ENCODE assay signal across 9 mouse cellular contexts in the genomic region with DNA sequence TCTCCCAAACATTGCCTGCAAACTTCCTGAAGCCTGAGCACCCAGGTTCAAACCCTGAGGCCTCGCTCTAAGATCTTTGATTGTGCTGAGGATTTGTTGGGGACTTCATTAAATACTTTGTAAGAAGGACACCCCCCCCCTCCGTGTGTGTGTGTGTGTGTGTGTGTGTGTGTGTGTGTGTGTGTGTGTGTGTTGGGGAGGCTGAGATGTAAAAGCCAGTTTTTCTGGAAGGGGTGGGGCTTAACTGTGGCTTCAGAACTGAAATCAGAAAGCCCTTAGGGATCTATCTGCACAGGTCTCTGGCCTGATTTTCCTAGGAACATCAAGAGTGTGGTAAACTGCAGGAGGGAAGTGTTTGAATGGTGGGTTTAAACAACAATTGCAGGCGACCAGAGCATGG. TPM values are rescaled to one million over a fixed set of nuclear protein-coding genes. Genes with fewer than 3 reads are reported as not detected.
A peak's percentile ranks its signal among the peaks of the same experiment; 100 is the strongest.
DNase-seq lines count a peak whose midpoint lies in the region; ATAC-seq and TF ChIP-seq lines count a peak whose summit lies in the region.
"Had no signal": no experiment of that assay in that cellular context is flagged by ENCODE, and none has a peak within 500 bp of the region (broad histone marks: within the 10 kb centered on the region; RNA-seq: fewer than 3 reads in every experiment).

No protein-coding gene starts in this region.

- no peak for TF ChIP-seq CTCF in liver, postnatal 0 days (IDR thresholded peaks at IDR 0.05; ENCODE audit: low read depth)

- no peaks in the 10 kb centered on the region for H3K9me3 ChIP-seq in kidney, embryonic 14.5 days (ENCODE audit: control insufficient read depth, low read length)
- no peaks in the 10 kb centered on the region for H3K9me3 ChIP-seq in ES-E14 (ENCODE audit: control insufficient read depth, insufficient read depth, low read depth, low read length)
- H3K9me3 ChIP-seq in forebrain, embryonic 11.5 days (ENCODE audit: control insufficient read depth, low read length): no peaks in the 10 kb centered on the region
- H3K9me3 ChIP-seq in limb, embryonic 15.5 days: no peaks in the 10 kb centered on the region
- H3K9me3 ChIP-seq in liver, postnatal 0 days (ENCODE audit: low read length): no peaks in the 10 kb centered on the region

- peak overlapping the region; percentile 61 for H3K4me3 ChIP-seq in kidney, embryonic 14.5 days (ENCODE audit: low read length)
- peak overlapping the region; percentile 69 to 73 for H3K4me3 ChIP-seq in ES-E14 (ENCODE audit: insufficient read depth in 1 of 2, low read depth in 1 of 2, low read length in 2 of 2, poor library complexity in 1 of 2, severe bottlenecking in 1 of 2)
- peak overlapping the region; percentile 56; the same call in 1 of the 2 replicates for H3K4me3 ChIP-seq in forebrain, embryonic 11.5 days (ENCODE audit: low read depth, low read length)
- peak overlapping the region; percentile 53 for H3K4me3 ChIP-seq in limb, embryonic 15.5 days
- no peak overlapping the region for H3K4me3 ChIP-seq in liver, postnatal 0 days (ENCODE audit: low read depth, low read length)

- peaks cover 28% of the 10 kb centered on the region for H3K27me3 ChIP-seq in kidney, embryonic 14.5 days (ENCODE audit: control insufficient read depth, insufficient read depth, low read length)
- H3K27me3 ChIP-seq in forebrain, embryonic 11.5 days (ENCODE audit: control insufficient read depth, insufficient read depth, low read length): peaks cover 22% of the 10 kb centered on the region
- H3K27me3 ChIP-seq in limb, embryonic 15.5 days: peaks cover 37% of the 10 kb centered on the region
- peaks cover 38% of the 10 kb centered on the region for H3K27me3 ChIP-seq in liver, postnatal 0 days (ENCODE audit: insufficient read depth, low read length)

- no peaks in the 10 kb centered on the region for H3K36me3 ChIP-seq in kidney, embryonic 14.5 days (ENCODE audit: control insufficient read depth, insufficient read depth, low read length)
- no peaks in the 10 kb centered on the region for H3K36me3 ChIP-seq in ES-E14 (ENCODE audit: control insufficient read depth, insufficient read depth, low read length, poor library complexity, severe bottlenecking)
- no peaks in the 10 kb centered on the region for H3K36me3 ChIP-seq in forebrain, embryonic 11.5 days (ENCODE audit: control insufficient read depth, insufficient read depth, low read length)
- H3K36me3 ChIP-seq in limb, embryonic 15.5 days: no peaks in the 10 kb centered on the region
- H3K36me3 ChIP-seq in liver, postnatal 0 days (replicated peaks; ENCODE audit: insufficient read depth, low read length): no peaks in the 10 kb centered on the region

- intact Hi-C loops in heart, postnatal 36 days (cut with DNase I): no loop called here

- TF ChIP-seq EP300 in liver, postnatal 0 days (IDR thresholded peaks at IDR 0.05; ENCODE audit: low read depth): no peak

- DNase-seq in kidney, postnatal 36 days: no peak
- DNase-seq in ES-E14 (ENCODE audit: low read depth, low spot score): peak; percentile 2
- no peak for DNase-seq in forebrain, embryonic 11.5 days (ENCODE audit: low spot score)
- no peak for DNase-seq in gastrocnemius, postnatal 10 days
- DNase-seq in liver, postnatal 0 days: no peak
- no peak for DNase-seq in heart, postnatal 36 days

- no peak overlapping the region for H3K27ac ChIP-seq in kidney, embryonic 14.5 days (ENCODE audit: low read depth, low read length)
- H3K27ac ChIP-seq in ES-E14 (ENCODE audit: insufficient read depth, low read depth, low read length, poor library complexity, severe bottlenecking): no peak overlapping the region
- H3K27ac ChIP-seq in forebrain, embryonic 11.5 days (ENCODE audit: low read depth, low read length): no peak overlapping the region
- no peak overlapping the region for H3K27ac ChIP-seq in limb, embryonic 15.5 days
- H3K27ac ChIP-seq in liver, postnatal 0 days (ENCODE audit: low read depth): no peak overlapping the region

- peak overlapping the region; percentile 49; the same call in 1 of the 2 replicates for H3K9ac ChIP-seq in kidney, embryonic 14.5 days (ENCODE audit: low read depth, low read length)
- H3K9ac ChIP-seq in ES-E14 (ENCODE audit: insufficient read depth, low read depth, low read length, poor library complexity, severe bottlenecking): peak overlapping the region; percentile 59; the same call in 1 of the 2 replicates
- no peak overlapping the region; the same call in 1 of the 2 replicates for H3K9ac ChIP-seq in forebrain, embryonic 11.5 days (ENCODE audit: low read length)
- no peak overlapping the region for H3K9ac ChIP-seq in limb, embryonic 15.5 days
- H3K9ac ChIP-seq in liver, postnatal 0 days (replicated peaks): no peak overlapping the region

- in situ Hi-C loops in ES-E14 (cut with MboI; ENCODE audit: low sequenced_read_pairs in 2 of 2, unreplicated experiment in 2 of 2): no loop called here

- 31% methylated on average over 3 of the region's 3 CpGs for WGBS in kidney, embryonic 14.5 days
- 18% methylated on average over 3 of the region's 3 CpGs for WGBS in forebrain, embryonic 11.5 days
- 22% methylated on average over 3 of the region's 3 CpGs for WGBS in limb, embryonic 15.5 days
- 34% methylated on average over 3 of the region's 3 CpGs for WGBS in liver, postnatal 0 days (ENCODE audit: insufficient replicate concordance)

- peak overlapping the region; percentile 93 for H3K4me2 ChIP-seq in kidney, embryonic 14.5 days (replicated peaks; ENCODE audit: low read depth, low read length)
- peak overlapping the region; percentile 96; the same call in 1 of the 2 replicates for H3K4me2 ChIP-seq in forebrain, embryonic 11.5 days (ENCODE audit: low read depth, low read length, severe bottlenecking)
- H3K4me2 ChIP-seq in limb, embryonic 15.5 days: peak overlapping the region; percentile 92; the same call in 1 of the 2 replicates
- H3K4me2 ChIP-seq in liver, postnatal 0 days (ENCODE audit: low read depth, low read length): no peak overlapping the region

- no peak for ATAC-seq in kidney, embryonic 14.5 days (ENCODE audit: low FRiP score, low TSS enrichment)
- 0 out of 2 replicates have a peak, but pooled peaks have one; percentile 3 for ATAC-seq in forebrain, embryonic 11.5 days (replicated peaks; ENCODE audit: low FRiP score)
- ATAC-seq in limb, embryonic 15.5 days (ENCODE audit: insufficient number of reproducible peaks, low FRiP score, low TSS enrichment, low read depth): no peak; the same call in 1 of the 2 replicates
- no peak for ATAC-seq in liver, postnatal 0 days

- H3K4me1 ChIP-seq in kidney, embryonic 14.5 days (ENCODE audit: control insufficient read depth, insufficient read depth, low read length): peaks cover 5% of the 10 kb centered on the region; the same call in 1 of the 2 replicates
- peaks cover 2 to 7% of the 10 kb centered on the region in 2 experiments; a peak in 3 of 4 replicates for H3K4me1 ChIP-seq in ES-E14 (ENCODE audit: control insufficient read depth in 2 of 2, insufficient read depth in 2 of 2, low read length in 2 of 2, poor library complexity in 1 of 2)
- H3K4me1 ChIP-seq in forebrain, embryonic 11.5 days (replicated peaks; ENCODE audit: control insufficient read depth, insufficient read depth, low read length): peaks cover 2% of the 10 kb centered on the region; the same call in 1 of the 2 replicates
- H3K4me1 ChIP-seq in limb, embryonic 15.5 days: peaks cover 24% of the 10 kb centered on the region
- peaks cover 5% of the 10 kb centered on the region for H3K4me1 ChIP-seq in liver, postnatal 0 days (ENCODE audit: insufficient read depth)

TF ChIP-seq in ES-E14, 5 proteins besides CTCF, POLR2A, EP300 and RAD21:
- TF ChIP-seq ZNF384 (IDR thresholded peaks at IDR 0.05; ENCODE audit: low read depth, low read length) (no peak), HCFC1 (IDR thresholded peaks at IDR 0.05; ENCODE audit: borderline replicate concordance, insufficient read depth, low read length) (no peak), ZC3H11A (IDR thresholded peaks at IDR 0.05; ENCODE audit: borderline replicate concordance, low read depth, low read length) (no peak), MAFK (IDR thresholded peaks at IDR 0.05; ENCODE audit: insufficient read depth, low read depth, low read length) (no peak), CHD2 (IDR thresholded peaks at IDR 0.05; ENCODE audit: low read depth, low read length) (no peak)

RNA-seq across cellular contexts. Expression of gene Pgr, which starts 2.6 kb away (rescaled TPM):
- polyA plus RNA-seq in kidney, embryonic 14.5 days (2014; fragmentation: Nextera tagmentation; extraction: Ambion mirVana): 0.74 and 1.1 TPM in 2 replicates
- 0.27 and 0.48 TPM in 2 replicates for total RNA-seq in ES-E14 (2012; rRNA removed)
- 0.40 and 0.53 TPM in 2 replicates for polyA plus RNA-seq in forebrain, embryonic 11.5 days (2014; fragmentation: Nextera tagmentation; extraction: Ambion mirVana)
- 0.68 and 0.79 TPM in 2 replicates for polyA plus RNA-seq in limb, embryonic 15.5 days (2015; fragmentation: Nextera tagmentation; extraction: Ambion mirVana)
- under 1 TPM; 0.07 to 0.09 TPM for total RNA-seq in gastrocnemius, postnatal 10 days (2021)
- not detected in 2 replicates for polyA plus RNA-seq in liver, postnatal 0 days (2015; fragmentation: Nextera tagmentation; extraction: Ambion mirVana)
- total RNA-seq in heart, postnatal 36 days (2021): not detected
- total RNA-seq: neutrophil, adult 5-6 weeks had no signal

Comparison
In these comparisons a context has a peak if more than half of its experiments do, and no peak if none do; other contexts are left out.
1. H3K9ac ChIP-seq: peak in kidney, embryonic 14.5 days (single experiment) and ES-E14 (single experiment); none in forebrain, embryonic 11.5 days (single experiment), limb, embryonic 15.5 days (single experiment) and liver, postnatal 0 days (single experiment).